Mouse (Mus musculus) heart, postnatal 14 days (tissue): ENCODE data around the gene Olfr1158. TPM values are rescaled to one million over a fixed set of nuclear protein-coding genes. Genes with fewer than 3 reads are reported as not detected.
"Not testable (repeated sequence)": the region's sequence is repeated elsewhere in the genome, so short reads cannot be mapped to it uniquely, and the experiment has no call there.

Experiments
- DNase-seq, 2 experiments: peaks; one replicate each; pipeline ENCODE4 v3.0.0; 2021 to 2022
- intact Hi-C: fragments of 180-260 bp; cut with DNase I; formaldehyde crosslinking; loops from one replicate; pipeline ENCODE4 v1.15.1; 2025
- long read RNA-seq, 2 experiments: library from polyadenylated mRNA; stranded (forward); transcript quantifications; one replicate each; pipeline ENCODE4 v2.0.0; 2021
- total RNA-seq, 2 experiments: library from RNA; stranded (reverse); gene quantifications; 2 replicates each; pipeline ENCODE4 v1.2.3; 2021

The Olfr1158 gene
- not detected for total RNA-seq
- long read RNA-seq, experiment 1: 0 reads
- long read RNA-seq, experiment 2: 0 reads

- intact Hi-C loops: no loop called here
- DNase-seq: no peak
These were observed at the start of gene Olfr1158 for GRCm38 (mm10) chr2:87989813-87990212. Olfr1158 (plus strand) TSS chr2:87990113.

- intact Hi-C loops: no loop called here
- DNase-seq: no peak
These were observed 44.9 kb upstream of the Olfr1158 start, which contains the start of gene Olfr1155 for GRCm38 (mm10) chr2:87945037-87945436. Olfr1155 (minus strand) TSS chr2:87945137.

GRCm38 (mm10) chr2:87953000-87953399 is 36.9 kb upstream of the Olfr1158 start, which contains the start of gene Olfr1156:
Olfr1156 (minus strand) TSS chr2:87953100.
- intact Hi-C loops: no loop called here
- no peak for DNase-seq

GRCm38 (mm10) chr2:87968199-87968598 is 21.7 kb upstream of the Olfr1158 start, which contains the start of gene Olfr1157:
Olfr1157 (minus strand) TSS chr2:87968299.
- DNase-seq: no peak
- intact Hi-C loops: no loop called here

- intact Hi-C loops: no loop called here
- DNase-seq: no peak
These were observed 15.3 kb upstream of the Olfr1158 start, which contains the start of gene Olfr74 for GRCm38 (mm10) chr2:87974563-87974962. Olfr74 (minus strand) TSS chr2:87974663.

GRCm38 (mm10) chr2:88007515-88008318 is 17.8 kb downstream of the Olfr1158 start, which contains the start of gene Olfr1160:
Olfr1160 (minus strand) TSS chr2:88008268.
- intact Hi-C loops: no loop called here
- DNase-seq: no peak

GRCm38 (mm10) chr2:88022474-88022873 is 32.6 kb downstream of the Olfr1158 start, which contains the start of gene Olfr1161:
Olfr1161 (plus strand) TSS chr2:88022774.
- intact Hi-C loops, DNase-seq: not testable (repeated sequence)

- intact Hi-C loops: no loop called here
- no peak for DNase-seq
These were observed 47.7 kb downstream of the Olfr1158 start, which contains the start of gene Olfr73 for GRCm38 (mm10) chr2:88037599-88037998. Olfr73 (minus strand) TSS chr2:88037699.

Other genes starting within 250 kb of the Olfr1158 start
- gene Olfr1140, start 246.4 kb upstream of the Olfr1158 start, total RNA-seq: not detected
- gene Olfr1141, start 236.1 kb upstream of the Olfr1158 start, total RNA-seq: not detected
- gene Olfr152, start 210.6 kb upstream of the Olfr1158 start, total RNA-seq: not detected
- gene Olfr1143, start 189.5 kb upstream of the Olfr1158 start, total RNA-seq: not detected
- not detected for gene Olfr1145, start 180.3 kb upstream of the Olfr1158 start, total RNA-seq
- not detected for gene Olfr1148, start 159.6 kb upstream of the Olfr1158 start, total RNA-seq
- not detected for gene Olfr1150-ps1, start 146.1 kb upstream of the Olfr1158 start, total RNA-seq
- not detected for gene Olfr1151, start 134.3 kb upstream of the Olfr1158 start, total RNA-seq
- not detected for gene Olfr1152, start 123.6 kb upstream of the Olfr1158 start, total RNA-seq
- not detected for gene Olfr1153, start 95.2 kb upstream of the Olfr1158 start, total RNA-seq
- not detected for gene Olfr1154, start 84.9 kb upstream of the Olfr1158 start, total RNA-seq
- gene Olfr1155, start 45.0 kb upstream of the Olfr1158 start, total RNA-seq: not detected
- not detected for gene Olfr1156, start 37.0 kb upstream of the Olfr1158 start, total RNA-seq
- not detected for gene Olfr1157, start 21.8 kb upstream of the Olfr1158 start, total RNA-seq
- not detected for gene Olfr74, start 15.4 kb upstream of the Olfr1158 start, total RNA-seq
- gene Olfr1160, start 18.2 kb downstream of the Olfr1158 start, total RNA-seq: not detected
- gene Olfr1161, start 32.7 kb downstream of the Olfr1158 start, total RNA-seq: not detected
- gene Olfr73, start 47.6 kb downstream of the Olfr1158 start, total RNA-seq: not detected
- gene Olfr1162, start 61.0 kb downstream of the Olfr1158 start, total RNA-seq: not detected
- gene Olfr1163, start 81.7 kb downstream of the Olfr1158 start, total RNA-seq: not detected
- not detected for gene Olfr1164, start 103.9 kb downstream of the Olfr1158 start, total RNA-seq
- gene Olfr1166, start 138.2 kb downstream of the Olfr1158 start, total RNA-seq: not detected
- not detected for gene Olfr1167, start 165.1 kb downstream of the Olfr1158 start, total RNA-seq
- gene Olfr1168, start 191.8 kb downstream of the Olfr1158 start, total RNA-seq: not detected
- not detected for gene Olfr1170, start 238.2 kb downstream of the Olfr1158 start, total RNA-seq